Mouse (Mus musculus): Measurements from ENCODE around the gene Mta2. TPM values are rescaled to one million over a fixed set of nuclear protein-coding genes. Genes with fewer than 3 reads are reported as not detected.

The Mta2 gene
- total RNA-seq, 2 experiments from 2014 or later: 58.0 to 68.7 TPM

DNA sequence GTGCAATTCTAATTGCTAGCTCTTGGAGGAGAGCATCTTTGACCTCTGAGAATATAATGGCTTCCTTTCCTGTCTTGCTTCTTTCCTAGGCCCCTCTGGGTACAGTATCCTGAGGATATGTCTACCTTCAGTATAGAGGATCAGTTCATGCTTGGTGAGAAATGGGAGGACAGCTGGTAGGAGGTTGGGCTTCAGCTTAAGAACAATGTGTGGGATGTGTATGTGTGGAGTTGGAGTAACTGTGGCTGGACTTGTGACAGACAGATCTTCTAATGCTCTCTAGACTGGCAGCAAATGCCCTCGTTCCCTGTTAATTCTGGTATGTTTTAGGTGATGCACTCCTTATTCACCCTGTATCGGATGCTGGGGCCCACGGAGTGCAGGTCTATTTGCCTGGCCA, 27.5 kb upstream of the Mta2 start:
- DNase-seq (ENCODE audit: low spot score in 2 of 2): peak in 1 of 2 experiments; percentile 50
- H3K4me3 ChIP-seq: no peak overlapping the region
- H3K27ac ChIP-seq: peak overlapping the region; percentile 79
- no peak for TF ChIP-seq CTCF (conservative IDR thresholded peaks at IDR 0.05)

- Histone ChIP-seq H3K4me3 (no peak overlapping the region), H3K27ac (no peak overlapping the region)
- TF ChIP-seq CTCF (conservative IDR thresholded peaks at IDR 0.05): no peak
- DNase-seq (ENCODE audit: low spot score in 2 of 2): no peak
These were observed 22.7 kb upstream of the Mta2 start for GRCm38 (mm10) chr19:8919000-8919399.

GRCm38 (mm10) chr19:8919684-8920072, 22.0 kb upstream of the Mta2 start:
- H3K4me3 ChIP-seq: peak overlapping the region; percentile 90
- DNase-seq (ENCODE audit: low spot score in 2 of 2): no peak
- H3K27ac ChIP-seq: peak overlapping the region; percentile 85
- TF ChIP-seq CTCF (conservative IDR thresholded peaks at IDR 0.05): no peak

- peak within 1 kb of the TSS; percentile 85 for H3K27ac ChIP-seq
- DNase-seq (ENCODE audit: low spot score in 2 of 2): peak; percentile 93
These were observed 21.5 kb upstream of the Mta2 start, which contains the start of gene B3gat3 for GRCm38 (mm10) chr19:8920073-8920736. Gene B3gat3 (plus strand): TSS chr19:8920374.

GRCm38 (mm10) chr19:8920836-8921291, 20.8 kb upstream of the Mta2 start:
- H3K4me3 ChIP-seq: peak overlapping the region; percentile 90
- DNase-seq (ENCODE audit: low spot score in 2 of 2): no peak
- TF ChIP-seq CTCF (conservative IDR thresholded peaks at IDR 0.05): no peak
- peak overlapping the region; percentile 85 for H3K27ac ChIP-seq

More at GRCm38 (mm10) chr19:8920073-8920736, 21.5 kb upstream of the Mta2 start, which contains the start of gene B3gat3:
- no peak for TF ChIP-seq CTCF (conservative IDR thresholded peaks at IDR 0.05)
- H3K4me3 ChIP-seq: peak within 1 kb of the TSS; percentile 90

- no peak overlapping the region; the same call in 1 of the 2 replicates for H3K27ac ChIP-seq
- no peak for TF ChIP-seq CTCF (conservative IDR thresholded peaks at IDR 0.05)
- peak overlapping the region; percentile 90; the same call in 1 of the 2 replicates for H3K4me3 ChIP-seq
- no peak for DNase-seq (ENCODE audit: low spot score in 2 of 2)
These were observed 19.9 kb upstream of the Mta2 start for GRCm38 (mm10) chr19:8921741-8922140.

GRCm38 (mm10) chr19:8926766-8927165, 14.9 kb upstream of the Mta2 start:
- peak overlapping the region; percentile 23; the same call in 1 of the 2 replicates for H3K27ac ChIP-seq
- no peak overlapping the region for H3K4me3 ChIP-seq
- no peak for TF ChIP-seq CTCF (conservative IDR thresholded peaks at IDR 0.05)
- no peak for DNase-seq (ENCODE audit: low spot score in 2 of 2)

- TF ChIP-seq CTCF (conservative IDR thresholded peaks at IDR 0.05): no peak
- H3K4me3 ChIP-seq: no peak overlapping the region
- peak overlapping the region; percentile 85 for H3K27ac ChIP-seq
- DNase-seq (ENCODE audit: low spot score in 2 of 2): no peak
These were observed 13.7 kb upstream of the Mta2 start for GRCm38 (mm10) chr19:8927891-8928525.

- Histone ChIP-seq H3K4me3 (peak overlapping the region; percentile 68), H3K27ac (peak overlapping the region; percentile 85)
- no peak for TF ChIP-seq CTCF (conservative IDR thresholded peaks at IDR 0.05)
- DNase-seq (ENCODE audit: low spot score in 2 of 2): no peak
These were observed 12.9 kb upstream of the Mta2 start for GRCm38 (mm10) chr19:8928689-8929223.

- Histone ChIP-seq H3K4me3 (peak within 1 kb of the TSS; percentile 68), H3K27ac (peak within 1 kb of the TSS; percentile 85)
- DNase-seq (ENCODE audit: low spot score in 2 of 2): peak in 1 of 2 experiments; percentile 49
- peak; percentile 64 for TF ChIP-seq CTCF (conservative IDR thresholded peaks at IDR 0.05)
These were observed 12.2 kb upstream of the Mta2 start, which contains the start of the genes Rom1 and Eml3 for GRCm38 (mm10) chr19:8929224-8930088. Gene Rom1 (minus strand): TSS chr19:8929356. Gene Eml3 (plus strand): TSS chr19:8929552.

DNA sequence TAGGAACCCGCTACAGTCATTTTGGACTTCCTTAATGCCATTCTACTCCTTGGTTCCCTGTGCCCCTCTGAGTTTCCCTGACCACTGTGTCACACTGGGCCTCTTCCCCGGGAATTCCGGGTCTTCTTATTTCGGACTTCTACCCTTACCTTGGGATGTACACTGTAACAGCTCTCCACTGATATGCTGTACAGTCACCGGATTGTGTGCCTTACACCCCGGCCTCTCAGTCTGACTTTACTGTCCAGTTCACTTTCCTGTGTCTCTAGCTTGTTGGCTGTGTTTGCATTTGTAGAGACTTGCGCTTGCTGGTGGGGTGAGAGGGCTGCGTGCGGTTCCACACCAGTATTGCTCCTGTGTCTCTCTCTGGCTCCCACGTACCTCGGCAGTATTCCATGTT, 11.6 kb upstream of the Mta2 start:
- peak overlapping the region; percentile 85 for H3K27ac ChIP-seq
- TF ChIP-seq CTCF (conservative IDR thresholded peaks at IDR 0.05): no peak
- H3K4me3 ChIP-seq: peak overlapping the region; percentile 68
- no peak for DNase-seq (ENCODE audit: low spot score in 2 of 2)

GRCm38 (mm10) chr19:8930771-8931170, 10.9 kb upstream of the Mta2 start:
- TF ChIP-seq CTCF (conservative IDR thresholded peaks at IDR 0.05): no peak
- Histone ChIP-seq H3K27ac (no peak overlapping the region), H3K4me3 (no peak overlapping the region)
- no peak for DNase-seq (ENCODE audit: low spot score in 2 of 2)
